Mouse (Mus musculus) CD4-positive, CD25-positive, alpha-beta regulatory T cell, adult 2 months (primary cell): ENCODE data around the gene Ino80b.

ENCODE experiments used
- DNase-seq: peaks from one replicate; pipeline ENCODE4 v3.0.0-alpha.2; 2012; ENCODE audit warnings: low read depth, low spot score

Ino80b gene

GRCm38 (mm10) chr6:83125331-83125730 is at the start of gene Ino80b:
Gene Ino80b, minus strand, starts transcription at chr6:83125431.
- no peak for DNase-seq

GRCm38 (mm10) chr6:83172240-83172920 is 47.1 kb upstream of the Ino80b start:
- DNase-seq = no peak

GRCm38 (mm10) chr6:83171063-83171462 is 45.8 kb upstream of the Ino80b start:
- DNase-seq = no peak

GRCm38 (mm10) chr6:83169872-83170271 is 44.6 kb upstream of the Ino80b start:
- DNase-seq = no peak

- DNase-seq = peak; percentile 64
Observed at GRCm38 (mm10) chr6:83166243-83166630, 41.0 kb upstream of the Ino80b start.

GRCm38 (mm10) chr6:83165607-83166242 is 40.5 kb upstream of the Ino80b start, which contains the start of gene Dctn1:
Gene Dctn1, plus strand, starts transcription at chr6:83165920.
- peak; percentile 96 for DNase-seq

GRCm38 (mm10) chr6:83165026-83165606 is 39.9 kb upstream of the Ino80b start:
- no peak for DNase-seq

- DNase-seq = peak; percentile 85
Observed at GRCm38 (mm10) chr6:83162701-83163100, 37.5 kb upstream of the Ino80b start.

GRCm38 (mm10) chr6:83161921-83162641 is 36.9 kb upstream of the Ino80b start:
- peak; percentile 27 for DNase-seq

GRCm38 (mm10) chr6:83161442-83161841 is 36.2 kb upstream of the Ino80b start:
- DNase-seq = no peak

GRCm38 (mm10) chr6:83159456-83159855 is 34.2 kb upstream of the Ino80b start:
- peak; percentile 84 for DNase-seq

GRCm38 (mm10) chr6:83156259-83156684 is 31.0 kb upstream of the Ino80b start, which contains the start of the genes Wdr54 and 1700003E16Rik:
Gene Wdr54, minus strand, starts transcription at chr6:83156397.
Gene 1700003E16Rik, plus strand, starts transcription at chr6:83156404.
- peak; percentile 73 for DNase-seq

GRCm38 (mm10) chr6:83155552-83156238 is 30.5 kb upstream of the Ino80b start:
- DNase-seq = peak; percentile 31

GRCm38 (mm10) chr6:83153485-83153884 is 28.3 kb upstream of the Ino80b start:
- no peak for DNase-seq

- DNase-seq = no peak
Observed at GRCm38 (mm10) chr6:83153038-83153437, 27.8 kb upstream of the Ino80b start.

- no peak for DNase-seq
Observed at GRCm38 (mm10) chr6:83151721-83152120, 26.5 kb upstream of the Ino80b start.

GRCm38 (mm10) chr6:83147280-83147679 is 22.0 kb upstream of the Ino80b start:
- DNase-seq = no peak

GRCm38 (mm10) chr6:83145805-83146204 is 20.6 kb upstream of the Ino80b start:
- no peak for DNase-seq

- DNase-seq = no peak
Observed at GRCm38 (mm10) chr6:83145209-83145608, 20.0 kb upstream of the Ino80b start.

GRCm38 (mm10) chr6:83142886-83143285 is 17.7 kb upstream of the Ino80b start:
- DNase-seq = no peak

GRCm38 (mm10) chr6:83142211-83142731 is 17.0 kb upstream of the Ino80b start:
- no peak for DNase-seq
